Mouse (Mus musculus): ENCODE data around the gene Olfr370. TPM values are rescaled to one million over a fixed set of nuclear protein-coding genes. Genes with fewer than 3 reads are reported as not detected.
"Not testable (repeated sequence)": the region's sequence is repeated elsewhere in the genome, so short reads cannot be mapped to it uniquely, and the experiment has no call there.

The Olfr370 gene
- polyA plus RNA-seq, 1 experiment, result not detected

DNA sequence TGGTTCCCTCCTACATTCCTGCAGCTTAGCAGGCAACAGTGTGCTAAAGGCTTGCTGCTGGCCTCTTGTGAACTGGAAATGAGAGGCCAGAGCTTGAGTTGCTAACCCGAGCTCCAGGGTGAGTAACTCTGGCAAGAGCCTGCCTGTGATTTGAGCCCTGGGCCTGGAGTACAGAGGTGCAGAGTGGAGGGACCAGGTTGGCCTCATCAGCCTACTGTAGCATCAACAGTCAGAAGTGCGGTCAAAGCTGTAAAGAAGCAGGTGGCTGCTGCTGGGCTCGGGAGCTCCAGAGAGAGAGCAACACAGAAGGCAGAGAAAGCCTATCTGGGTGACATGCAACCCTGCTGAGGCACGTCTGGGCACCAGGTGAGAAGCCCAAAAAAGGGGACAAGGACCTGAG, 33.6 kb downstream of the Olfr370 start:
- no peak for TF ChIP-seq CTCF (IDR thresholded peaks at IDR 0.05; ENCODE audit: extremely low read depth, insufficient read depth, insufficient read length, insufficient replicate concordance)
- no peak for TF ChIP-seq POLR2A (IDR thresholded peaks at IDR 0.05; ENCODE audit: low read depth, low read length)
- Histone ChIP-seq H3K27ac (ENCODE audit: insufficient read depth, low read length) (no peak overlapping the region), H3K4me1 (ENCODE audit: control insufficient read depth, insufficient read depth, insufficient read length) (peaks cover 16% of the 10 kb centered on the region), H3K27me3 (ENCODE audit: control insufficient read depth, insufficient read depth, low read length) (no peaks in the 10 kb centered on the region), H3K36me3 (ENCODE audit: control insufficient read depth, insufficient read depth, low read length) (peaks cover 6% of the 10 kb centered on the region), H3K4me3 (ENCODE audit: extremely low read depth, insufficient read depth, insufficient read length) (no peak overlapping the region)
- no peak for DNase-seq (ENCODE audit: low read depth in 1 of 2, low spot score in 2 of 2)
- 83% methylated on average over 4 of the region's 4 CpGs for WGBS

- 83% methylated on average over 15 of the region's 15 CpGs for WGBS
- peaks cover 6% of the 10 kb centered on the region for H3K36me3 ChIP-seq (ENCODE audit: control insufficient read depth, insufficient read depth, low read length)
- H3K27ac ChIP-seq (ENCODE audit: insufficient read depth, low read length), result no peak overlapping the region
- peaks cover 16% of the 10 kb centered on the region for H3K4me1 ChIP-seq (ENCODE audit: control insufficient read depth, insufficient read depth, insufficient read length)
- DNase-seq (ENCODE audit: low read depth in 1 of 2, low spot score in 2 of 2), result no peak
- H3K27me3 ChIP-seq (ENCODE audit: control insufficient read depth, insufficient read depth, low read length), result no peaks in the 10 kb centered on the region
- H3K4me3 ChIP-seq (ENCODE audit: extremely low read depth, insufficient read depth, insufficient read length), result no peak overlapping the region
- no peak for TF ChIP-seq CTCF (IDR thresholded peaks at IDR 0.05; ENCODE audit: extremely low read depth, insufficient read depth, insufficient read length, insufficient replicate concordance)
- no peak for TF ChIP-seq POLR2A (IDR thresholded peaks at IDR 0.05; ENCODE audit: low read depth, low read length)
These were observed 34.9 kb downstream of the Olfr370 start for GRCm38 (mm10) chr8:83570272-83571000.

GRCm38 (mm10) chr8:83571001-83571340, 35.4 kb downstream of the Olfr370 start:
- H3K4me1 ChIP-seq (ENCODE audit: control insufficient read depth, insufficient read depth, insufficient read length), result peaks cover 16% of the 10 kb centered on the region
- not testable (repeated sequence) for H3K36me3 ChIP-seq (ENCODE audit: control insufficient read depth, insufficient read depth, low read length)
- 92% methylated on average over 7 of the region's 7 CpGs for WGBS

DNA sequence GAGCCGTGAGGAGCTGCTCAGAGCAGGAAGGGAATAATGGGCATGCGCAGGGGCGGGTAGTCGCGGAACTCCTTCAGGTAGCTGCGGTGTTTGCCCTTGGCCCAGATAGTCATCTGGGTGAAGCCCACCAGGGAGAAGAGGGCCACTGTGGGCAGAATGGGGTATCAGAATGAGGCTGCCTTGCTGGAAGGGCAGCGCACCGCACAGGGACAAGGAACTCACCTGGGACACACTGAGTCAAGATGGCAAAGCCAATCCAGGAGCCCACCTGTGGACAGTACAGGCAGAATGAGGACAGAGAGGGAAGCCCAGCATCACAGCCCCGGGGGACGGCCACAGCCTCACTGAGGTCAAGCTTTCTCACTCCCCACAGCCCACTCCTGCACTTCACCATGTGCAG, 36.2 kb downstream of the Olfr370 start:
- peaks cover 16% of the 10 kb centered on the region for H3K4me1 ChIP-seq (ENCODE audit: control insufficient read depth, insufficient read depth, insufficient read length)

More at GRCm38 (mm10) chr8:83571001-83571340, 35.4 kb downstream of the Olfr370 start:
- not testable (repeated sequence) for H3K27ac ChIP-seq (ENCODE audit: insufficient read depth, low read length); H3K4me3 ChIP-seq (ENCODE audit: extremely low read depth, insufficient read depth, insufficient read length); H3K27me3 ChIP-seq (ENCODE audit: control insufficient read depth, insufficient read depth, low read length); DNase-seq (ENCODE audit: low read depth in 1 of 2, low spot score in 2 of 2)

DNA sequence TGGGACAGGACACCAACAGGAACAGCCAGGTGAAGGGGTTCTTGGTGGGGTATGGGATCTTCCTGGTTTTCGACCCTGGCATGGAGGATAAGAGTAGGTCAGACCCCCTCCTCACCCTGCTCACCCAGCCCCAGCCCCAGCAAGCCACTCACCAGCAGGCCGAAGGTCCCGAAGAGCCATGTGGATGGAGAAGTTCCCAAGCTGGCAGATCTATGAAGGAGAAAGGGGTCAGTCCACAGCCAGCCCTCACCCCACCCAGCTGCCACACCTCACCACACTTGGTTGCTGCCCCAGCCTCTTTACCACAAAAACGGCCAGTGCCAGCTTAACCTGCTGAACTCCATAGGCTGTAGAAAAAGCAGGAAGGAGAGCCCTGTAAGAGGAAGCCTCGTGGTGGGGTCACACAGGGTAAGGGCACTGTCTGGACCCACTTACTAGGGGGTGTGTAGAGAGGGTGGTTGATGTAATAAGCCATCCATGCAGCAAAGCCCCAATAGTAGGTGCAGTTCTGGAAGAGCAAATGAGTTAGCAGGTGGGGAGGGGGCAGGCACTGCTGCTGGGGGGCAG, 36.7 kb downstream of the Olfr370 start:
- TF ChIP-seq POLR2A (IDR thresholded peaks at IDR 0.05; ENCODE audit: low read depth, low read length), result no peak
- no peak for TF ChIP-seq CTCF (IDR thresholded peaks at IDR 0.05; ENCODE audit: extremely low read depth, insufficient read depth, insufficient read length, insufficient replicate concordance)
- H3K36me3 ChIP-seq (ENCODE audit: control insufficient read depth, insufficient read depth, low read length), result peaks cover 6% of the 10 kb centered on the region
- DNase-seq (ENCODE audit: low read depth in 1 of 2, low spot score in 2 of 2), result no peak
- H3K27ac ChIP-seq (ENCODE audit: insufficient read depth, low read length), result peak overlapping the region; percentile 98
- no peaks in the 10 kb centered on the region for H3K27me3 ChIP-seq (ENCODE audit: control insufficient read depth, insufficient read depth, low read length)
- H3K4me3 ChIP-seq (ENCODE audit: extremely low read depth, insufficient read depth, insufficient read length), result peak overlapping the region; percentile 72
- peaks cover 16% of the 10 kb centered on the region for H3K4me1 ChIP-seq (ENCODE audit: control insufficient read depth, insufficient read depth, insufficient read length)
- WGBS, result 39% methylated on average over 5 of the region's 5 CpGs

More for the DNA sequence above, 36.2 kb downstream of the Olfr370 start:
- Histone ChIP-seq H3K27me3 (ENCODE audit: control insufficient read depth, insufficient read depth, low read length) (no peaks in the 10 kb centered on the region), H3K4me3 (ENCODE audit: extremely low read depth, insufficient read depth, insufficient read length) (no peak overlapping the region), H3K36me3 (ENCODE audit: control insufficient read depth, insufficient read depth, low read length) (peaks cover 6% of the 10 kb centered on the region), H3K27ac (ENCODE audit: insufficient read depth, low read length) (no peak overlapping the region)
- DNase-seq (ENCODE audit: low read depth in 1 of 2, low spot score in 2 of 2), result no peak
- 95% methylated on average over 10 of the region's 10 CpGs for WGBS
- TF ChIP-seq POLR2A (IDR thresholded peaks at IDR 0.05; ENCODE audit: low read depth, low read length), result no peak
- TF ChIP-seq CTCF (IDR thresholded peaks at IDR 0.05; ENCODE audit: extremely low read depth, insufficient read depth, insufficient read length, insufficient replicate concordance), result no peak

DNA sequence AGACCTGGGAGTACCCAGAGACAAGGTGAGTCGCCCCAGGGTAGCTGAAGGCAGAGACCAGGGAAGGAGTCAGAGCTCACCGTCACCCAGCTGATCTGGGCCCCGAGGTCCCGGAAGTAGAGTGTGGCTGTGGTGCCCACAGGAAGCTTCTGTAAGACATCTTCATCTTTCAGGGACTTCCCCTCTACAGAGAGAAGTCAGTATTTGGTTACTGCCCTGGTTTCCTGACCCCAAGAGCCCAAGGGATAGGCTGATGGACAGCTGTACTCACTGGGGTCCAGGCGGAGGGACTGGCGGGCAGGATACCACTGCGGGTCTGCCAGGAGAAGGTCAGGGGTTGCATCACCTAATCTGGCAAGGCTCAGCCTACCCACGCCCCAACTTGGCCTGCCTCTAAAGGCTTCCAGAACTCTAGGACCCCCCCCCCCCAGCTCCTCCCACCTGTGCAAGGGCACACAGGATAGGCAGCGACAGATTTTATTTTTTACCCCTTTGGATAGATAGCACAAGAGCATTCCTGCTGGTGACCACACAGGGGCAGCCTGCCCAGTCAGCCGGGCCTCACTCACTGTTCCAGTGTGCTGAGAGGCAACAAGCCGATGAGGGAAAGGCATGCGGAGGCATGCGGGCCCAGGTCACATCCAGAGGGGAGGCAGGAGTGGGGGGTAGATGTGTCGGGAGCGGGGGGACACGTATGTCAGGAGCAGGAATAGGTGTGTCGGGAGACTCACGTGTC, 37.7 kb downstream of the Olfr370 start:
- Histone ChIP-seq H3K27me3 (ENCODE audit: control insufficient read depth, insufficient read depth, low read length) (no peaks in the 10 kb centered on the region), H3K4me3 (ENCODE audit: extremely low read depth, insufficient read depth, insufficient read length) (peak overlapping the region; percentile 72), H3K36me3 (ENCODE audit: control insufficient read depth, insufficient read depth, low read length) (peaks cover 6% of the 10 kb centered on the region), H3K4me1 (ENCODE audit: control insufficient read depth, insufficient read depth, insufficient read length) (peaks cover 14% of the 10 kb centered on the region), H3K27ac (ENCODE audit: insufficient read depth, low read length) (peak overlapping the region; percentile 98)
- peak; percentile 52 to 71 for DNase-seq (ENCODE audit: low read depth in 1 of 2, low spot score in 2 of 2)
- no peak for TF ChIP-seq CTCF (IDR thresholded peaks at IDR 0.05; ENCODE audit: extremely low read depth, insufficient read depth, insufficient read length, insufficient replicate concordance)
- peak; percentile 64 for TF ChIP-seq POLR2A (IDR thresholded peaks at IDR 0.05; ENCODE audit: low read depth, low read length)
- WGBS, result 40% methylated on average over 18 of the region's 18 CpGs
